Mouse (Mus musculus) lung, adult 2 months (tissue): ENCODE data around the gene Baz2b.

Experiments used
- CTCF ChIP-seq: fragments of 200-500 bp; IDR thresholded peaks from 2 replicates; pipeline ENCODE4 v1.5.1; 2011; ENCODE audit warnings: mild to moderate bottlenecking, low read length, control low read depth; ENCODE audit not compliant: insufficient read depth
- POLR2A ChIP-seq: fragments of 200-500 bp; IDR thresholded peaks from 2 replicates; pipeline ENCODE4 v1.6.1; 2011; ENCODE audit warnings: low read depth, mild to moderate bottlenecking, control low read depth, low read length, borderline replicate concordance; ENCODE audit errors: extremely low read depth

DNA sequence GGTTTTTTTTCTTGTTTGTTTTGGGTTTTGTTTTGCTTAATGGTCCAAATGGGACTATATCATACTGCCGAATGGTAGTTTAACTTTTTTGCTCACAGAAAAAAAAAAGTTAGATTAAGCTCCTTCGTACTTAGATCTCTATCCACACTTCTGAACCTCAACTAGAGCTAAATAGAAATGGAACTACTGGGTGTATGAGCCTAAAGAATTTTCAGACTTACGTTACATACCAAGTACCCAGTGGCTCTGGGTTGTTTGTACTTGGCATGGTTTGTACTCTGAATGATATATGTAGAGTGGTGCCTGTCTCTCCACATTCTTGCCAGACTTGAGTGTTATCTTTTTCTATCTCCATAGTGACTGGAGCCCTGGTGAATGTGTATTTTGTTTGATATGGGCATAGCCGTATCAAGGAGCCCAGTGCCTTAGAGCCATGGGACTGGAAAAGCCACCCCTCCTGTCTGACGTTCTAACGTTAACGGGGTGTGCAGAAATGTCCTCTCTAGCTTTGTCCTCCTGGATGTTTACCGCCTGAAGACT is 326.8 kb downstream of the Baz2b start:
- TF ChIP-seq POLR2A (no peak), CTCF (no peak)
